Mouse (Mus musculus): ENCODE results near the gene Pla2g2d.

GRCm38 (mm10) chr4:138788381-138788780 lies 12.8 kb downstream of the Pla2g2d start:
- no peak for TF ChIP-seq CTCF (IDR thresholded peaks at IDR 0.05 in 2 of 3, conservative IDR thresholded peaks at IDR 0.05 in 1 of 3; ENCODE audit: control insufficient read depth in 1 of 3, insufficient read depth in 1 of 3, low read depth in 2 of 3, low read length in 3 of 3, poor library complexity in 1 of 3, severe bottlenecking in 1 of 3)
- no peak for TF ChIP-seq E2F4 (IDR thresholded peaks at IDR 0.05; ENCODE audit: borderline replicate concordance, low read depth, low read length)
- TF ChIP-seq MYC (IDR thresholded peaks at IDR 0.05; ENCODE audit: low read depth, low read length): no peak
- TF ChIP-seq GABPA (IDR thresholded peaks at IDR 0.05; ENCODE audit: low read depth, low read length): no peak
- TF ChIP-seq ELF1 (IDR thresholded peaks at IDR 0.05; ENCODE audit: low read depth, low read length): no peak
- TF ChIP-seq POLR2AphosphoS5 (IDR thresholded peaks at IDR 0.05; ENCODE audit: borderline replicate concordance, low read depth, low read length): no peak
- no peak for TF ChIP-seq RCOR1 (IDR thresholded peaks at IDR 0.05; ENCODE audit: low read depth, low read length)
- TF ChIP-seq ETS1 (IDR thresholded peaks at IDR 0.05; ENCODE audit: low read depth, low read length): no peak
